Mouse (Mus musculus): Measurements from ENCODE around the gene Olig3. TPM values are rescaled to one million over a fixed set of nuclear protein-coding genes. Genes with fewer than 3 reads are reported as not detected.

The Olig3 gene
- not detected for polyA plus RNA-seq (2014; fragmentation: Illumina TruSeq; extraction: RNeasy Lipid Tissue Mini Kit (QIAGEN cat#74804); ENCODE audit: low read depth, low replicate concordance)

GRCm38 (mm10) chr10:19356071-19356583 lies at the start of gene Olig3:
Gene Olig3, plus strand, starts transcription at chr10:19356533.

Other genes starting within 250 kb of the Olig3 start
- gene Ifngr1, start 235.4 kb downstream of the Olig3 start, polyA plus RNA-seq (2014; fragmentation: Illumina TruSeq; extraction: RNeasy Lipid Tissue Mini Kit (QIAGEN cat#74804); ENCODE audit: low read depth, low replicate concordance): 48.8 TPM

All from kidney, adult 10 weeks (tissue).